Mouse (Mus musculus) urinary bladder, postnatal 14 days (tissue): ENCODE measurements around the gene Stx19.

Experiments
- DNase-seq: peaks from one replicate; pipeline ENCODE4 v3.0.0; 2021; ENCODE audit warnings: low spot score

Stx19 gene

DNA sequence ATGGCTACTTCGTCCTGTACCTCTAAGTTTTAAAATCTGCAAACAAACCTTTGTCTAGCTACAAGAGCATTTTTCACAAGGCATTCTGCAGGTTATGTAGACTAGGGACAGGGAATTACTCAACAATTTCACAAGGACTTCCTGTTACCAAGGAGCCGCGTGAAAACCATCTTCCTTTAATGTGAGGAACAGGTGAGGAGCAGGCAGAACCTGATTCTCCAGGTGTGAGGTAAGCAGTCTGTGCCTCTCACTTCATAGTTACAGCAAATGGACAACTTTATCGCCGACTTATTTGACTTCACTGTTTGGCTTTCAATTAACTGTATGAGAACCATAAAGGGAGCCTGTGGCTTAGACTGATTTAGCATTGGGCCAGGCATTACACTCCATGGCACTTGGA is at the start of gene Stx19:
Gene Stx19, plus strand, starts transcription at position 186 of the 400 bp plus-strand sequence.
- DNase-seq, result peak; percentile 61

DNA sequence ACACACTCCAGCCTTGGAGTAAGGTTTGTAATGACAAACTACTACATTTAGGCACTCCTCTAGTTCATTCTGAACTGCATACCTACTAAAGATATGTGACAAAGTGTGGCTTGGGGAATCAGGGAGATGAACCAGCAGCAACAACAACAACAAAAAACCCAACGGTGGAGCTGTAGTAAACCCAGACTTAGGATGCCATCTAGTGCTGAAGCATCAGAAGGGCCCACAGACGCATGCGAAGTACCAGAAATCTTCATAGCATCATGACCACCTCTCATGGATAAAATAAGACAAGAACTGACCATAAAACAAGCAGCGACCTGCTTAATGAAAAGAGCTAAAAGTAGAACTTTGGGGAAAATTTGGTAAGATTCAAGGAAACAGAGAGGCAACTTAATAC is 41.0 kb upstream of the Stx19 start:
- no peak for DNase-seq

DNA sequence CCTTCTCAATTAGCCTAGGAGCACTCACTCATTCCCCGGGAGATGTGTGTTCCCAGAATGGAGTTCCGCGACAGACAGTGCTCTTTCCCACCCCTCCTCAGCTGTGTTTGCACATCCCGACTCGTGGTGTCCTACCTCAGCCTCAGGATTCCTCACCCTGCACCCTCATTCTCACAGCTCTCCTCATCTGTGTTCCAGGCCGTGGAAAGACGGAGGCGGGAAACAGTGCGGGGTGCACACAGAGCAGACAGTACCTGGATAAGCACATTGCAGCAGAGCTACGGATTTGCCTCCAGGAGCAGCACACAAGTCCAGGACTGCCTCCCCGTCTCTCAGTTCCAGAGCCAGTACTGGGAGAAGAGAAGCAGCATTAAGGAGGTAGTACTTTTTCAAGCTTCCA is 38.4 kb upstream of the Stx19 start:
- DNase-seq, result no peak

- no peak for DNase-seq
These were observed 36.2 kb upstream of the Stx19 start for GRCm38 (mm10) chr16:62778282-62778681.

DNA sequence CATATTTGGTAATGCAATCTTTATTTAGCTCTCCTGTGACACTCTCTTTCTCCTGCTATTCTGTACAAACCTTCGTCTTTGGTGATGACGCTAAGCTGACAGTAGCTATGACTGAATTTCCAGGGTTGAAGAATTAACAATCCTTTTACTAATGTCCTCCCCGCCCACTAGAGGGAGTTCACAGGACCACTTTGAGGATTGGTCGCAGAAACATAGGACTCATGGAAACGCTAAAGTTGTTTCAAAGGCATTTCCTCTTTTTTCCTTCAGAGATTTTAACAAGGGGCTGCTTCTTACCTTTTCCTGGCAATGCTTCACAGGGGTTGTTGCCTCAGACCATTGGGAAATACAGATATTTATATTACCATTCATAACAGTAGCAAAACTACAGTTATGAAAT is 32.2 kb upstream of the Stx19 start:
- no peak for DNase-seq

GRCm38 (mm10) chr16:62786621-62787331 is 27.7 kb upstream of the Stx19 start, which contains the start of gene Nsun3:
TSS of gene Nsun3 (minus strand) at chr16:62786818.
- peak; percentile 93 for DNase-seq

- no peak for DNase-seq
These were observed 17.9 kb upstream of the Stx19 start for GRCm38 (mm10) chr16:62796608-62797007.

- no peak for DNase-seq
These were observed 15.7 kb upstream of the Stx19 start for GRCm38 (mm10) chr16:62798808-62799207.

GRCm38 (mm10) chr16:62799426-62799825 is 15.1 kb upstream of the Stx19 start:
- DNase-seq, result no peak

DNA sequence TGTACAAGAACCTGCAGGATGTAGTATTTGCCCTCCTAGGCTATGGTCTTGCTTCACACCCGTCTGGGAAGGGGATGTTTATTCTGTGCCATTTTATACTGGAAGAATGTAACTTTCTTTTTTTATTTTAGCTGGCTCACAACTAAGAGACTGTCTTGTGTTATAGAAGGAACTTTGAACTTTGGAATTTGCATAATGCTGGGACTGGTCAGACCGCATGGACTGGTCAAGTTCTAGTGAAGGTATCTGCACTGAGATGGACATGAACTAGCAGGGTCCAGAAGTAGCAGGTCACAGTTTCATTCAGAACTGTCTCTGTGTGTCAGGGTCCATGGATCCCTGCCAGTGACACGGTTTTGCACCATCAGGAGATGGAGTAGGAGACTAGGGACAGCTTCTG is 14.6 kb upstream of the Stx19 start:
- DNase-seq, result no peak

DNA sequence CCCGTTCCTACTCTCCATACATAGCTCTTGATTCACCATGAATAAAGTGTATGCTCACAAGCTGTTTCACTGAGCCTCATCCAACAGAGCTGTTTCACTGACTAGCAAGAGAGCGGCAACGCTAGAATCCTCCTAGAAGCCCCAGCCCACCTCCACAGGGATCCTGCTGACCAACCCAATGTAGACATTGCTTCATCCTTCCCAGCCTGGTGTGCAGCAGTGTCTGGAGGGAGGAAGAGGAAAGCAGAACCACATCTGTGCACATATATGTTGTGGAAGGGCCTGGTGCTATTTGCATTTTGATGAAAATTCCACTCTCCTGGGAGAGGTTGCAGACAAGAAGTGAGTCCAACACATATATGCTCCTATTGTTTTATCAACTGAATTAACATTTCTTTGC is 9.9 kb upstream of the Stx19 start:
- no peak for DNase-seq

DNA sequence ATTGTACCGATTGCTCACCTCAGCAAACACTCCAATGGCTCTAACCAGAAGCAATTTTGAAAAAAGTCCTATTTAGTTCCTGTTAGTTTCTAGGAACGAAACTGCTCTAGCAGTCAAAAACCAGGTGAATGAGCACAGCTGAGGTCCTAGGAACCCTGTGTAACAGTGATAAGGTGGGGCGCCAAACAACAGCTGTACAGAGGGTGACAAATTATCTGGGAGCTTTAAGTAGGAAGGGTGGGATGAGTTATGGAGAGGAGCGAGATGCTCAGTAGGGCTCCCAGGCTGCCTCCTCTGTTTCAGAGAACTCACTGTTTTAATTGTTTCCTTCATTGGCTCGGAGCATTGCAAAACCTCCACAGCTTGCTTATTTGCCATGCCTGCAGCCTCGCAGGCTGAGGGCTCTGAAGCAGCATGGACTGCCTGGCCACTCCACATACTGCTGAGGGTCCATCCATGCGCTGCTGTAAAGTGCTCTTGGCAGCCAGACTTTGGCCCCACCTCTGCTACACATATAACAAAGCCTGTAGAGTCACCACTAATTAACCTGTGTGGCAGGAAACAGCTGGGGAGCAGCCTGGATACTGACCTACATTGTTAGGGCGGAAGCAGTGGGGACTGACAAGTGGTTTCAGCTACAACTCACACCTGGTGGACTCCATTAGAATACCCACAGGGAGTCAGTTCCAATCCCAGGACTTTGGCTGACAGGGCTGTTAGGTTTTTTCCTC is 7.1 kb upstream of the Stx19 start:
- no peak for DNase-seq

- DNase-seq, result no peak
These were observed 3.6 kb upstream of the Stx19 start for GRCm38 (mm10) chr16:62810855-62811254.

DNA sequence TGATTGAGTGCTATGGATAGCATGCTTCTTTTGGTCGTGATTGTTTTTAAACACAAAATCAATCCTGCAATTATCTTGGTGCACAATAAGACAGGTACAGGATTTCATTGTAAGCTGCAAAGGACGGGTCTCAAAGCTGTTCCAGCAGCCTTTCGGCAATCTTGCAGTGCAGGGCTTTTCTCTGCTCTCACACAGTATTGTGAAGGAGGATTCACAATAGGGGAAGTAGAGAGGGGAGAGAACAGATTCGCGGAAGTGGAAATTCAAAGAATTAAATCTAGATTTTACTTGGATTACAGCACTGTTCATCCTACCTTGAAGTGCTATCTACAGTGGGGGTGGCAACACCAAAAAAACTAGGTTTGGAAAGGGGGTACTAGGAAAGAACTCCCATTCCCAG is 686 bp upstream of the Stx19 start:
- DNase-seq, result no peak

DNA sequence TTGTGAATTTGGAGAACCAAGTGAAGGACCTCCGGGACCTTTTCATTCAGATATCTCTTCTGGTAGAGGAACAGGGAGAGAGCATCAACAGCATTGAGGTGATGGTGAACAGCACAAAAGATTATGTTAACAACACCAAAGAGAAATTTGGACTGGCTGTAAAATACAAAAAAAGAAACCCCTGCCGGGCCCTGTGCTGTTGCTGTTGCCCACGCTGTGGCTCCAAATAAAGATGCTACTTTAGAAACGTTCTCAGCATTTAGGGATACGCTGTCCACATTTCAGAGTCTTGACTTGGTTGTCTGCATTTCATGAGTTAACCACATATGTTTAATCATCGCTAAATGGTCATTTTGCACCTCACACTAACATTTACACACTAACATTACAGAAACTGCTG is 8.0 kb downstream of the Stx19 start:
- no peak for DNase-seq

- DNase-seq, result no peak
These were observed 11.9 kb downstream of the Stx19 start for GRCm38 (mm10) chr16:62826156-62827001.

GRCm38 (mm10) chr16:62832027-62832426 is 17.6 kb downstream of the Stx19 start:
- DNase-seq, result no peak

- DNase-seq, result peak; percentile 27
These were observed 18.0 kb downstream of the Stx19 start for GRCm38 (mm10) chr16:62832481-62832880.

- DNase-seq, result no peak
These were observed 19.7 kb downstream of the Stx19 start for GRCm38 (mm10) chr16:62834016-62834735.

- DNase-seq, result no peak
These were observed 30.9 kb downstream of the Stx19 start for GRCm38 (mm10) chr16:62845341-62845740.

- DNase-seq, result peak; percentile 93
These were observed 32.2 kb downstream of the Stx19 start, which contains the start of gene Arl13b for GRCm38 (mm10) chr16:62846498-62847312. TSS of gene Arl13b (minus strand) at chr16:62847040.
